Mouse (Mus musculus) megakaryocyte, embryonic 14.5 days (primary cell): ENCODE results near the gene Pank2.

Experiments
- FLI1 ChIP-seq: IDR thresholded peaks from 2 replicates; pipeline ENCODE4 v1.6.1; 2012; ENCODE audit warnings: low read length, inconsistent platforms, mixed read lengths
- GATA1 ChIP-seq: IDR thresholded peaks from 3 replicates; pipeline ENCODE4 v1.6.1; 2012; ENCODE audit warnings: mixed read lengths, low read length, inconsistent platforms, borderline replicate concordance

GRCm38 (mm10) chr2:131225178-131225577 lies 37.1 kb upstream of the Pank2 start:
- TF ChIP-seq GATA1, result no peak
- no peak for TF ChIP-seq FLI1
